Mouse (Mus musculus) naive thymus-derived CD4-positive, alpha-beta T cell, adult 2 months (primary cell): ENCODE data around the gene Skap2.

Experiments used
- DNase-seq: peaks from one replicate; pipeline ENCODE4 v3.0.0-alpha.2; 2011; ENCODE audit warnings: low read depth

Skap2 gene

DNA sequence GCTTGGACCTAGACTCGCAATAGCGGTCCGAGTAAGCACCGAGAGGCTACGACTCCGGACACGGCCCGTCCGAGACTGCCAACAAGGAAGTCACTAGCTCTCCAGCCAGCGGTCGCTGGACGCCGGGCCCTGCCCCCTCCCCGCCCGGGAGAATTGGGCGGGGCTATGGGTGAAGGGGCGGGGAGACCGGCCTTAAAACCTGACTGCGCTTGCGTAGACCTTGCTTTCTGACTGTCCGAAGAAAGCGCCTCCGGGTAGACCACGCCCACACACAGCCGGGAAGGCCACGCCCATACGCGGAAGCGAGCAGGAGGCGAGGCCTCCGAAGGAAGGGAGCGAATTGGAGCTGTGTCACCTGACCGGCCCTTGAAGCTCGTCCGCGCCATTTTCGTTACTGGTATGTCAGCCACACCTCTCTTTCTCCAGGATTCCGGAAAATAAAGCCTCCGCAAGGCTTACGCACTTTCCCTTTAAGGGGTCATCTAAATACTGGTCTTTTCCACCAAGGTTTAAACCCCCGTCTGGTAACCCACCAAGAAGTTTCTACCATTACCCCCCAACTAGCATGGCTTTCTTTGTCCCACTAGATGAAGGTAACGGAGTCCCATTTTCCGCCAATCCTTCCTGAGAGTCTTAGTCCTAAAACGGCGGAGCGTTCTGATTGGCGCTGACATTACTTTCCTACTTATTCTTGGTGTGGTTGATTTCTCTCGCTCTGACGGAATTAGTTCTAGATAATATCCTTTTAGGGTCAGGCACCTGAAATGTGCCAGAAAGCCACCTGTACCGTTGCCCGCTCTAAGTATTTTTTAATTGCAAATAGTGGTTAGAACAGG, at the start of gene Skap2:
Gene Skap2 (minus strand): TSS at position 141 of the 836 bp plus-strand sequence.
- peak; percentile 96 for DNase-seq

GRCm38 (mm10) chr6:52058899-52059448, 46.6 kb upstream of the Skap2 start:
- DNase-seq = no peak

DNA sequence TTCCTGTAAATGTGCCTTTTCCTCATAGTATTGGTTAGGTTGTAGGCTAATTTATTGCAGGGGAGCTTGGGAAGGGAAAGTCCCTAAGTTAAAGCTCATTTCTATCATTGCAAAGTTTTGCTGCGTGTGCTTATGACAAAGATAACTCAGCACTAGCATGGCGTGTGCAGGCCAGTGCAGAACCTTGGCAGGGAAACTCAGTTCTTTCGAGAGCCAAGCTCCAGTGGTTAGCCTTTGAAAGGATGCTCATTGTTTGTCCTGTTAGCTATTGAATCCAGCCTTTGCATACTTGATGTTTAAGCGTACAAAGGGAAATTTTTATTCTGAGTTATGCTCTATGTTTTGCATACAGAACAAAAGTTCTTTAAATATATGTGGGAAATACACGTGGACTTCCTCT, 45.8 kb upstream of the Skap2 start:
- no peak for DNase-seq

- no peak for DNase-seq
Observed at GRCm38 (mm10) chr6:52053567-52054561, 41.5 kb upstream of the Skap2 start.

DNA sequence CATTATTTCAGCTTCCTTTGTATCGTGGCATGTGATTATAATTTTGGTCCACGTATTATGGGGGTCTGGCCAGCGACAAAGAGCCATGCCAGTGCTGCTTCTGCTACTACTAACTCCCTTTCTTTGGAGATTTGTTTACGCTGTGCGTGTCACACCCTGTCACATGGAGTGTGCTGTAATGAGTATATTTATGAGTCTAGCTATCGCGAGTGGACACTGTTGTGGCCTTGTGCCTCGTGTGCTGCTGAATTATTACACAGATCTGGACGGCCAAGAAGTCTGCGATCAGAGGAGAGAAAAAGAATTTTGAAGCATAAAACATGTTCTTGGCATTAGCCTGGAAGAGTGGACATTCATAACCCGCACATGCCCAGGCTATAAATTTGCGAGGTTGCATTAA, 37.7 kb upstream of the Skap2 start:
- no peak for DNase-seq

DNA sequence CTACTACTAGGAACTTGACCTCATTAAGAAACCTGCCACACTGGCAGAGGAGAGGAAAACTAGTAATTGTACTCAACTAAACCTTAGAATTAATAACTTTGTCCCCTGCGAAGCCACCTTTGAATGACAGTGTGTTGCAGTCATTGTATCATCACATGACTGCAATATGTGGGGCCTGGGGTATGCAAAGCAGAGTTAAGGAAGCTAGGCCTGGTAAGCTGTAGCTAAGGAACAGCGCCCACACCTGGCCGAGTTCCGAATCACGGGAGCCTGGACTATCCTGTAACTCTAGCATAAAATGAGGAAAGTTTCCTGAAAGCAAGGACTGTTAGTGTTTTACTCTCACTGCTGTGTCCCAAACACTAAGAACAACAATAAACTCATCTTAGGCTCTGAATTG, 33.2 kb upstream of the Skap2 start:
- DNase-seq = no peak

GRCm38 (mm10) chr6:52036077-52036476, 23.7 kb upstream of the Skap2 start:
- DNase-seq = peak; percentile 38

GRCm38 (mm10) chr6:52031181-52031580, 18.8 kb upstream of the Skap2 start:
- no peak for DNase-seq

- no peak for DNase-seq
Observed at GRCm38 (mm10) chr6:52028131-52028530, 15.8 kb upstream of the Skap2 start.

- no peak for DNase-seq
Observed at GRCm38 (mm10) chr6:52027181-52027580, 14.8 kb upstream of the Skap2 start.

- DNase-seq = no peak
Observed at GRCm38 (mm10) chr6:52026281-52026680, 13.9 kb upstream of the Skap2 start.

GRCm38 (mm10) chr6:52024730-52025129, 12.4 kb upstream of the Skap2 start:
- DNase-seq = no peak

GRCm38 (mm10) chr6:52022363-52022762, 10.0 kb upstream of the Skap2 start:
- no peak for DNase-seq

GRCm38 (mm10) chr6:52020276-52020675, 7.9 kb upstream of the Skap2 start:
- DNase-seq = no peak

- peak; percentile 30 for DNase-seq
Observed at GRCm38 (mm10) chr6:52013245-52013945, 1.0 kb upstream of the Skap2 start.

GRCm38 (mm10) chr6:52011559-52012408, 565 bp downstream of the Skap2 start:
- DNase-seq = no peak

DNA sequence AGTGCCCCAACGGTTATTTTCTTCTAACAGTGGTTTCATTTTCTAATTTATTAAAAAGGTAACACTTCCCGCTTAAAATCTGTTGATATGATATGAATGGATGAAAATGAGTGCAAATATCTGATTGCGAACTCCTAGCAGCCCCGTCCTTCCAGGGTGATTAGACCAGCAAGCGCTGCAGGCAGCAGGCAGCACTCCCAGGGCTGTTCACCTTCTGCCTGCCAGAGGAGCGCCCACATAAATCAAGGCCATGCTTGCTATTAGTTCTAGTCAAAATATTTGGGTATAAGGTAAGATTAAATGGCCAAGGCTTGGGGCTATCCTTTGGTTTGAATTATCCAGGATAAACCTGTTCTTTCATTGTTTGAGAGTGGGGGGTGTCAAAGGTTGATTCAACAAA, 3.0 kb downstream of the Skap2 start:
- no peak for DNase-seq

- no peak for DNase-seq
Observed at GRCm38 (mm10) chr6:52008757-52009156, 3.6 kb downstream of the Skap2 start.

DNA sequence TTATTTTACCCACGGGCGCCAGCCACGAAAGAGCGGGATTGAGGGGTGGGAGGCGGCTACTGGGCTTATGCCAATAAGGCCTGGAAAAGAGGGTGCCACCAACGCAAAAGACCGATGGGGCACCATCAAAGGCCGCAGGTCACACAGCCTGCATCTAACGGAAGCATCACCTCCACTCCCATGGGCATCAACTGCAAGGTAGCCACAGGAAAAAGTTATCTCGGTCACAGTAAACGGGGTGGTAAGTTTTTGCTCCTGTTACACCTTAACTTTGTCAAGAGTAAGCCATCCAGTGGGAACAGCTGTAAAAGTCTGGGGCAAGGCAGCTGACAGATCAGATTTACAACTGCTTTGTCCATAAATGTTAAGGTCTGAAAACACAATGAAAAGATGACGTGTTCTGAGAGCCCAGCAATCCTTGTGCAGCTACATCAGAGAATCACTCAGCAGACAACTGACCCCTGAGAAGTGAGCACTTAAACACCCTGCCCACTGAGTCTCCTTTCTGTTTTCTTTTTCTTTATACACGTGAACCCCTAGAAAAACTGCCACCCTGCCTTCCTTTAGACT, 5.6 kb downstream of the Skap2 start:
- DNase-seq = no peak

GRCm38 (mm10) chr6:52005963-52006648, 6.2 kb downstream of the Skap2 start:
- DNase-seq = peak; percentile 32
